ENCODE assay signal across 8 mouse cellular contexts in genomic region chr6:39205650-39206580, GRCm38 (mm10). TPM values are rescaled to one million over a fixed set of nuclear protein-coding genes. Genes with fewer than 3 reads are reported as not detected.
A peak's percentile ranks its signal among the peaks of the same experiment; 100 is the strongest.
DNase-seq lines count a peak whose midpoint lies in the region; ATAC-seq lines count a peak whose summit lies in the region.

No protein-coding gene starts in this region.

- DNase-seq in right cerebral cortex, postnatal 10 days (ENCODE audit: low spot score in 2 of 2): peak; percentile 55 to 59
- no peak for DNase-seq in right cerebral cortex, adult 2 months (ENCODE audit: low spot score in 2 of 2)
- DNase-seq in cerebellum, adult 11 months: peak; percentile 33
- peak; percentile 64 for DNase-seq in kidney, postnatal 10 days
- peak; percentile 35 for DNase-seq in lung, postnatal 25 days (ENCODE audit: low spot score)
- peak; percentile 27 for DNase-seq in retina, postnatal 1 day
- no peak for DNase-seq in layer of hippocampus, adult 11-12 months (ENCODE audit: low spot score)

- peak; percentile 24 for ATAC-seq in granulocyte monocyte progenitor cell, adult 5-6 weeks (replicated peaks; ENCODE audit: poor library complexity, severe bottlenecking)

RNA-seq across cellular contexts. Expression of gene Kdm7a, which starts 0.7 kb away (rescaled TPM):
- 8.2 and 12.2 TPM in 2 replicates for total RNA-seq in granulocyte monocyte progenitor cell, adult 5-6 weeks (2014; fragmentation: Nextera tagmentation)
- total RNA-seq in granulocyte monocyte progenitor cell, adult 5-6 weeks (2017): 9.9 and 11.0 TPM in 2 replicates

Comparison
In these comparisons a context has a peak if more than half of its experiments do, and no peak if none do; other contexts are left out.
1. DNase-seq: peak in right cerebral cortex, postnatal 10 days (2 of 2), cerebellum, adult 11 months (single experiment), kidney, postnatal 10 days (single experiment), lung, postnatal 25 days (single experiment) and retina, postnatal 1 day (single experiment); none in right cerebral cortex, adult 2 months (0 of 2) and layer of hippocampus, adult 11-12 months (single experiment).